ENCODE assay signal across 16 mouse cellular contexts in genomic region chr8:119263750-119264149, GRCm38 (mm10).
DNase-seq lines count a peak whose midpoint lies in the region; ATAC-seq lines count a peak whose summit lies in the region.
"Had no signal": no experiment of that assay in that cellular context is flagged by ENCODE, and none has a peak within 500 bp of the region (broad histone marks: within the 10 kb centered on the region; RNA-seq: fewer than 3 reads in every experiment).

No protein-coding gene starts in this region.

- no peak overlapping the region for H3K4me2 ChIP-seq in hindbrain, embryonic 11.5 days (replicated peaks; ENCODE audit: low read depth, low read length)
- H3K4me2 ChIP-seq in hindbrain, embryonic 14.5 days (replicated peaks) = no peak overlapping the region
- H3K4me2 ChIP-seq: embryonic facial prominence, embryonic 12.5 days; neural tube, embryonic 12.5 days had no signal

- H3K9ac ChIP-seq in hindbrain, embryonic 11.5 days (ENCODE audit: low read depth, low read length) = no peak overlapping the region
- H3K9ac ChIP-seq in hindbrain, embryonic 14.5 days = no peak overlapping the region
- H3K9ac ChIP-seq: embryonic facial prominence, embryonic 12.5 days; neural tube, embryonic 12.5 days had no signal

- no peak for ATAC-seq in hindbrain, embryonic 11.5 days (ENCODE audit: low FRiP score)
- no peak for ATAC-seq in hindbrain, embryonic 14.5 days (ENCODE audit: low FRiP score)
- ATAC-seq in activated CD4-positive, CD25-positive, alpha-beta regulatory T cell, adult 4 months = no peak
- ATAC-seq: inflammation-experienced regulatory T-cells, adult 6 months had no signal

- H3K27ac ChIP-seq in hindbrain, embryonic 11.5 days (ENCODE audit: low read depth, low read length) = no peak overlapping the region
- no peak overlapping the region for H3K27ac ChIP-seq in hindbrain, embryonic 14.5 days
- H3K27ac ChIP-seq: embryonic facial prominence, embryonic 12.5 days; heart, embryonic 10.5 days; macrophage; midbrain, embryonic 10.5 days; neural tube, embryonic 12.5 days had no signal

- no peaks in the 10 kb centered on the region for H3K9me3 ChIP-seq in hindbrain, embryonic 11.5 days (ENCODE audit: control insufficient read depth, low read length)
- H3K9me3 ChIP-seq in hindbrain, embryonic 14.5 days (ENCODE audit: control insufficient read depth, low read length) = no peaks in the 10 kb centered on the region
- H3K9me3 ChIP-seq: embryonic facial prominence, embryonic 12.5 days; heart, embryonic 10.5 days; midbrain, embryonic 10.5 days; neural tube, embryonic 12.5 days had no signal

- no peaks in the 10 kb centered on the region for H3K36me3 ChIP-seq in hindbrain, embryonic 11.5 days (ENCODE audit: control insufficient read depth, insufficient read depth, low read length)
- no peaks in the 10 kb centered on the region for H3K36me3 ChIP-seq in hindbrain, embryonic 14.5 days (replicated peaks; ENCODE audit: control insufficient read depth, insufficient read depth)
- H3K36me3 ChIP-seq: embryonic facial prominence, embryonic 12.5 days; heart, embryonic 10.5 days; midbrain, embryonic 10.5 days; neural tube, embryonic 12.5 days had no signal

- H3K27me3 ChIP-seq in hindbrain, embryonic 11.5 days (ENCODE audit: control insufficient read depth, insufficient read depth, low read length) = no peaks in the 10 kb centered on the region
- H3K27me3 ChIP-seq in hindbrain, embryonic 14.5 days (ENCODE audit: control insufficient read depth, insufficient read depth, low read length) = no peaks in the 10 kb centered on the region
- H3K27me3 ChIP-seq: embryonic facial prominence, embryonic 12.5 days; neural tube, embryonic 12.5 days had no signal

- WGBS in hindbrain, embryonic 11.5 days = 74% methylated on average over 7 of the region's 7 CpGs
- 70% methylated on average over 7 of the region's 7 CpGs for WGBS in hindbrain, embryonic 14.5 days

- DNase-seq in hindbrain, embryonic 11.5 days (ENCODE audit: low spot score) = peak; percentile 12
- no peak for DNase-seq in hindbrain, embryonic 14.5 days (ENCODE audit: low spot score)
- peak; percentile 19 for DNase-seq in retina, postnatal 1 day
- no peak for DNase-seq in retina, embryonic 14.5 days (ENCODE audit: low spot score)
- peak; percentile 80 to 89 for DNase-seq in cerebellum, postnatal 10 days
- no peak for DNase-seq in layer of hippocampus, adult 8-10 months (ENCODE audit: low spot score in 2 of 2)
- no peak for DNase-seq in lung, postnatal 4 days
- DNase-seq: heart, postnatal 4 days; kidney, adult 18-20 months had no signal

- H3K4me3 ChIP-seq in hindbrain, embryonic 11.5 days (ENCODE audit: low read depth, low read length) = no peak overlapping the region
- no peak overlapping the region for H3K4me3 ChIP-seq in hindbrain, embryonic 14.5 days (replicated peaks; ENCODE audit: low read length)
- H3K4me3 ChIP-seq: embryonic facial prominence, embryonic 12.5 days; heart, embryonic 10.5 days; midbrain, embryonic 10.5 days; neural tube, embryonic 12.5 days had no signal

- H3K4me1 ChIP-seq in hindbrain, embryonic 11.5 days (replicated peaks; ENCODE audit: control insufficient read depth, insufficient read depth, low read length) = no peaks in the 10 kb centered on the region
- no peaks in the 10 kb centered on the region for H3K4me1 ChIP-seq in hindbrain, embryonic 14.5 days (replicated peaks; ENCODE audit: control insufficient read depth, insufficient read depth, low read length)
- H3K4me1 ChIP-seq: embryonic facial prominence, embryonic 12.5 days; heart, embryonic 10.5 days; midbrain, embryonic 10.5 days had no signal

Comparison
In these comparisons a context has a peak if more than half of its experiments do, and no peak if none do; other contexts are left out.
1. DNase-seq: peak in hindbrain, embryonic 11.5 days (single experiment), retina, postnatal 1 day (single experiment) and cerebellum, postnatal 10 days (2 of 2); none in hindbrain, embryonic 14.5 days (single experiment), retina, embryonic 14.5 days (single experiment), layer of hippocampus, adult 8-10 months (0 of 2) and lung, postnatal 4 days (0 of 2).